In the genomic region with DNA sequence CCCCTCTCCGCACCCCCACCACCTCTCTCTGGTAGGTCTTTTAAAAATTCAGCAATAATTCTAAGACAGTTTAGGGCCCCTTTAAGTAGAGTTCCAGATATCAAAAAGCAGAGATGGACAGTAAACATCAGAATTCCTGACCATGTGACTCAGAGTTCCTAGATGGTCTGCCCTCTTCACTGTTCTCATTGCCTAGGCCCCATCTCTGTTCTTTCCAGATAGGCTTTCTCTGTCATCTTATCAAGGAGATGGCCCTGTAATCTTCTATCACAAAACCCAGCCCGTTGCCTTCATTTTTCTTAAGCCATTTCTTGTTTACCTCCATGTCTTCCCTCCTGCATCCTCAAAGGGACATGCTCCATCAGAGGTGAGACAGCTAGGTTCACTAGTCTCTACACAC, we compare ENCODE assay signal across 10 mouse cellular contexts. TPM values are rescaled to one million over a fixed set of nuclear protein-coding genes. Genes with fewer than 3 reads are reported as not detected.
DNase-seq lines count a peak whose midpoint lies in the region; ATAC-seq lines count a peak whose summit lies in the region.
"Had no signal": no experiment of that assay in that cellular context is flagged by ENCODE, and none has a peak within 500 bp of the region (broad histone marks: within the 10 kb centered on the region; RNA-seq: fewer than 3 reads in every experiment).

No protein-coding gene starts in this region.

- H3K27ac ChIP-seq in heart, embryonic 10.5 days = no peak overlapping the region
- no peak overlapping the region for H3K27ac ChIP-seq in neural tube, embryonic 12.5 days
- peak overlapping the region; percentile 78 for H3K27ac ChIP-seq in liver, embryonic 15.5 days (replicated peaks)

- no peaks in the 10 kb centered on the region for H3K27me3 ChIP-seq in heart, embryonic 10.5 days (ENCODE audit: insufficient read depth, poor library complexity, severe bottlenecking)
- H3K27me3 ChIP-seq in neural tube, embryonic 12.5 days (replicated peaks) = no peaks in the 10 kb centered on the region
- H3K27me3 ChIP-seq in liver, embryonic 15.5 days = no peaks in the 10 kb centered on the region

- intact Hi-C loops in heart, postnatal 10 days (cut with DNase I) = loop anchor here (5.0 kb wide), 2 partner anchors 54 to 79 kb away; no protein-coding TSS in a partner anchor

- no peak for ATAC-seq in neural tube, embryonic 12.5 days (ENCODE audit: low FRiP score, low read depth)
- ATAC-seq in liver, embryonic 15.5 days (ENCODE audit: insufficient read depth) = no peak

- peak overlapping the region; percentile 13; the same call in 1 of the 2 replicates for H3K4me3 ChIP-seq in heart, embryonic 10.5 days
- H3K4me3 ChIP-seq in neural tube, embryonic 12.5 days = no peak overlapping the region
- H3K4me3 ChIP-seq in liver, embryonic 15.5 days (replicated peaks) = peak overlapping the region; percentile 98

- WGBS in heart, embryonic 10.5 days = 66% methylated on average over 2 of the region's 2 CpGs
- WGBS in neural tube, embryonic 12.5 days = 94% methylated on average over 2 of the region's 2 CpGs
- 52% methylated on average over 2 of the region's 2 CpGs for WGBS in liver, embryonic 15.5 days (ENCODE audit: insufficient replicate concordance)

- peaks cover 17% of the 10 kb centered on the region for H3K4me1 ChIP-seq in heart, embryonic 10.5 days
- peaks cover 15% of the 10 kb centered on the region for H3K4me1 ChIP-seq in neural tube, embryonic 12.5 days
- H3K4me1 ChIP-seq in liver, embryonic 15.5 days (replicated peaks) = peaks cover 53% of the 10 kb centered on the region

- peak overlapping the region; percentile 81 for H3K4me2 ChIP-seq in neural tube, embryonic 12.5 days (replicated peaks)
- H3K4me2 ChIP-seq in liver, embryonic 15.5 days = peak overlapping the region; percentile 84

- no peaks in the 10 kb centered on the region for H3K36me3 ChIP-seq in heart, embryonic 10.5 days
- no peaks in the 10 kb centered on the region for H3K36me3 ChIP-seq in neural tube, embryonic 12.5 days
- H3K36me3 ChIP-seq in liver, embryonic 15.5 days (replicated peaks) = peaks cover 8% of the 10 kb centered on the region

- no peak overlapping the region for H3K9ac ChIP-seq in neural tube, embryonic 12.5 days
- peak overlapping the region; percentile 48; the same call in 1 of the 2 replicates for H3K9ac ChIP-seq in liver, embryonic 15.5 days

- H3K9me3 ChIP-seq in heart, embryonic 10.5 days = no peaks in the 10 kb centered on the region
- H3K9me3 ChIP-seq in neural tube, embryonic 12.5 days = no peaks in the 10 kb centered on the region
- H3K9me3 ChIP-seq in liver, embryonic 15.5 days (replicated peaks) = no peaks in the 10 kb centered on the region

- DNase-seq in heart, embryonic 10.5 days (ENCODE audit: low spot score) = no peak
- DNase-seq in heart, postnatal 10 days = no peak
- no peak for DNase-seq in neural tube, embryonic 10.5 days (ENCODE audit: extremely low spot score, low spot score)
- DNase-seq in embryo, embryonic 11 days = no peak
- DNase-seq in testis, postnatal 14 days (ENCODE audit: low spot score) = no peak
- no peak for DNase-seq in left cerebral cortex, adult 11 months (ENCODE audit: low spot score)
- DNase-seq: cerebellum, postnatal 36 days; gastrocnemius, postnatal 36 days had no signal

RNA-seq across cellular contexts. Expression of gene Map2k4, which starts 1.9 kb away (rescaled TPM):
- polyA plus RNA-seq in heart, embryonic 10.5 days (2016; fragmentation: Nextera tagmentation; extraction: Ambion mirVana) = 70.3 and 71.2 TPM in 2 replicates
- 10 to 100 TPM; 55.6 to 59.6 TPM for total RNA-seq in heart, postnatal 10 days (2021)
- polyA plus RNA-seq in neural tube, embryonic 12.5 days (2016; fragmentation: Nextera tagmentation; extraction: Ambion mirVana) = 71.3 and 72.6 TPM in 2 replicates
- polyA plus RNA-seq in liver, embryonic 15.5 days (2015; fragmentation: Nextera tagmentation; extraction: Ambion mirVana) = 32.1 and 33.3 TPM in 2 replicates

RNA-seq across cellular contexts. Expression of gene Zkscan6, which starts 20.8 kb away (rescaled TPM):
- 10.9 and 12.0 TPM in 2 replicates for polyA plus RNA-seq in heart, embryonic 10.5 days (2016; fragmentation: Nextera tagmentation; extraction: Ambion mirVana)
- total RNA-seq in heart, postnatal 10 days (2021) = 1 to 10 TPM; 5.4 to 7.0 TPM
- polyA plus RNA-seq in neural tube, embryonic 12.5 days (2016; fragmentation: Nextera tagmentation; extraction: Ambion mirVana) = 19.2 and 20.6 TPM in 2 replicates
- 5.1 and 5.5 TPM in 2 replicates for polyA plus RNA-seq in liver, embryonic 15.5 days (2015; fragmentation: Nextera tagmentation; extraction: Ambion mirVana)
